Mouse (Mus musculus): ENCODE measurements at regions not wholly inside any gene's neighbourhood (a gene's known extent, or its start where the extent isn't known, plus 50 kb on each side); places are given as distances from the start of the nearest gene placed in this dataset.
"Not testable (repeated sequence)": the region's sequence is repeated elsewhere in the genome, so short reads cannot be mapped to it uniquely, and the experiment has no call there.

DNA sequence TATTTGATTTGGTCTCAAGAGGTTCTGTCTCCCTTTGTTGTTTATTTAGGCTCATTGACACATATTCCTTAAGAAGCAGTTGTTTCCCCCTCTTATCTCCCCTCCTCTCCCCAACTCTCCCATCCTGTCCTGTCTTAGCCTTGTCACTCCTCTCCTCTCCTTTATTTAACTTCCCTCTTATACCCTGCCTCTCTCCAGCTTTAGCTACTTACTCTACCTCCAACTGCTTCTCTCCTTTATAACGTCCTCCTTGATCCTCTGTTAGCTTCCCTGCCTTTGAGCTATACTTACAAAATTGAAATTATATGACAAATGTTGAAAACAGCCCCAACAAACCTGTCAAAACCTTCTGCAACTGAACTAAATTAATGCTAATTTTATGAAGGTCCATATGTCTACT, 841.7 kb upstream of the G6pd2 start:
- no peak for DNase-seq

GRCm38 (mm10) chr5:60969470-60969869, 839.1 kb upstream of the G6pd2 start:
- DNase-seq, result no peak

GRCm38 (mm10) chr5:60978693-60979092, 829.9 kb upstream of the G6pd2 start:
- no peak for DNase-seq

DNA sequence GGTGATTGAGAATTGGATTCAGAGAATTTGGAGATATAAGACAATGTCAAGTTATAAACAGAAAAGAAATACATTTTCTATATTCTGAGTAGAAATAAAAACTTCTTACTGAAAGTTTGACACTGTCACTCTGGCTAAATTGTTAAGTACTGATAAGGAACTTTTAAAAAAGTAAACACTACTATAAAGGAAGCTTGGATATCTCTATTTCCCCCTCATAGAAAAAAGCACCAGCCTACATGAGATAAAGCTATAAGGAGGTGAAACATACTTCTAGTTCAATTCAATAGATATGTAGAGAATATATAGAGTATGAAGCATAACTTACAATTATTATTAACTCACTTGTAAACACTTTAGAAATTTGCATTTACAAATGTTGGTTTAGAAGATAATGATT, 820.3 kb upstream of the G6pd2 start:
- DNase-seq, result no peak

- DNase-seq, result not testable (repeated sequence)
These were observed 819.3 kb upstream of the G6pd2 start for GRCm38 (mm10) chr5:60989330-60989729.

- peak; percentile 5 to 8 for DNase-seq
These were observed 813.7 kb upstream of the G6pd2 start for GRCm38 (mm10) chr5:60994761-60995523.

DNA sequence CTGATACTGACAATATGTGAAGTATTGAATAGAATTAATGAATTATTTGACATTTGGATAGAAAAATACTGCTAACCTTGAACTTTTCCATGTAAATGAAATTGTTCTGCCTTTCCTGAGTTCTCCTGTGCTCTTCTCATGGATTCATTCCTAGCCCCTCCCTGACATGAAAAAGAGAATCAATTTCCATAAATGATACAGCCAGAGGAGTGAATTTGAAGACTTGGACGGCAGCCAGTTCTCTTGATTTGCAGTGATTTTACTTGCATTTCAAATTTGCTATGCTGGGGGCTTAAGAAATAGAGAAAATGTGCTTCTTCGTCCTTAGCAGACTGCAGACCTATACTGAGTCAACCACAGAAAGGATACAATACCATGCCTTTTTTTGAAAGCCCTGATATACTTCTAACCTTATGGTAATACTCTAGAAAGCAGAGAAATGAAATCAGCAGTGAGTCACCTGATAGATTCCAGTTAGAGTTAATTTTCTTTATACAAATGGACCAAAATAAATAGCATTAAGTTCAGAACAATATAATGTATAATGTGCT, 773.0 kb upstream of the G6pd2 start:
- DNase-seq, result peak; percentile 7 to 10

All from cerebellum, postnatal 10 days (tissue).